Mouse (Mus musculus): ENCODE measurements around the gene Sgca. TPM values are rescaled to one million over a fixed set of nuclear protein-coding genes. Genes with fewer than 3 reads are reported as not detected.

Gene Sgca
- polyA plus RNA-seq, 1 experiment from 2014 or later = 0.20 TPM

- no peak overlapping the region for H3K27ac ChIP-seq (replicated peaks)
- 17% methylated on average over 8 of the region's 8 CpGs for WGBS
These were observed 42.5 kb downstream of the Sgca start for GRCm38 (mm10) chr11:94933584-94933983.

DNA sequence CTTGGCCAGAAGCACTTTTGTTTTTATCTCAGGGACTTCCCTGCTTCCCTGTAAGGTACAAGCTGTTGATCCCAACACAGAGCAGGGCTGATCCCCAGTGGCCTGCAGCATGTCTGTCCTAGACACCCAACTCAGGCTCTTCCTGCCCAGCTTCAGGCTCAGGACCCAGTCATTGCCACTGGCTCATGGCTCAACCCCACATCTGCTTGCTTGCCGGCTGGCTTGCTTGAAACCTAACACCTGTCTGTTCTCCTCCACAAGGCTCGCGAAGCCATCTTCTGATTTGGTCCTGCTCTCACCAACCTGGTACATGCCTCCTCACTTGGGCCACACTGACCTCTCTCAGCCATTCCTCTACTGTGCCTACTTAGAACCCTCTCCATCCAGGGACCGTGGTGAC is 46.0 kb downstream of the Sgca start:
- no peak for DNase-seq (ENCODE audit: low spot score)
- no peaks in the 10 kb centered on the region for H3K9me3 ChIP-seq (replicated peaks)
- H3K27ac ChIP-seq (replicated peaks) = no peak overlapping the region
- WGBS = 54% methylated on average over 4 of the region's 4 CpGs
- H3K4me3 ChIP-seq = no peak overlapping the region
- peaks cover 41% of the 10 kb centered on the region for H3K4me1 ChIP-seq
- H3K27me3 ChIP-seq (ENCODE audit: low read depth, poor library complexity, severe bottlenecking) = peaks cover 68% of the 10 kb centered on the region
- no peaks in the 10 kb centered on the region for H3K36me3 ChIP-seq

More at GRCm38 (mm10) chr11:94933584-94933983, 42.5 kb downstream of the Sgca start:
- H3K9me3 ChIP-seq (replicated peaks) = no peaks in the 10 kb centered on the region
- no peak for DNase-seq (ENCODE audit: low spot score)
- peaks cover 89% of the 10 kb centered on the region for H3K27me3 ChIP-seq (ENCODE audit: low read depth, poor library complexity, severe bottlenecking)
- H3K4me1 ChIP-seq = peaks cover 54% of the 10 kb centered on the region
- no peak overlapping the region for H3K4me3 ChIP-seq
- H3K36me3 ChIP-seq = no peaks in the 10 kb centered on the region

DNA sequence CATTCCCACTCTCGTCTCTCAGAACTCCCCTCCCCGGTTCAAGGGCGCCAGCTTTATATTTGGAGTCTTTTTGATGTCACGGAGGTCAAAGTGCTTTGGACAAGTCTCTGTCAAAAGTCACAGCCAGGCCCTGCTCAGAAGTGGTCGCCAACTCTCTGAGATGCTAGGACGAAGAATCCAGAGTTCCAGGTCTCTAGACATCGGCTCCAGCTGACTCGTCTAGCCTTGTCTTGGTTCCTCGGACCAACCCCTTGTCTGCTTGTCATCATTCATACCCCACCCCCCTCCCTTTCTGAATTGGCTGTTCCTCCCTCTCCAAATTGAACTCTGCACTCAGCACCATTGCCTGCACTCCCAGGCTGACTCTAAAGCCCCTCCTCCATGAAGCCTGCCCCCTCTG is 46.5 kb downstream of the Sgca start:
- WGBS = 58% methylated on average over 9 of the region's 9 CpGs
- no peak overlapping the region for H3K4me3 ChIP-seq
- H3K27me3 ChIP-seq (ENCODE audit: low read depth, poor library complexity, severe bottlenecking) = peaks cover 63% of the 10 kb centered on the region
- peak overlapping the region; percentile 78 for H3K27ac ChIP-seq (replicated peaks)
- no peaks in the 10 kb centered on the region for H3K9me3 ChIP-seq (replicated peaks)
- peaks cover 41% of the 10 kb centered on the region for H3K4me1 ChIP-seq
- DNase-seq (ENCODE audit: low spot score) = no peak
- no peaks in the 10 kb centered on the region for H3K36me3 ChIP-seq

- peak overlapping the region; percentile 14 for H3K4me3 ChIP-seq
These were observed 47.3 kb downstream of the Sgca start for GRCm38 (mm10) chr11:94928820-94929219.

DNA sequence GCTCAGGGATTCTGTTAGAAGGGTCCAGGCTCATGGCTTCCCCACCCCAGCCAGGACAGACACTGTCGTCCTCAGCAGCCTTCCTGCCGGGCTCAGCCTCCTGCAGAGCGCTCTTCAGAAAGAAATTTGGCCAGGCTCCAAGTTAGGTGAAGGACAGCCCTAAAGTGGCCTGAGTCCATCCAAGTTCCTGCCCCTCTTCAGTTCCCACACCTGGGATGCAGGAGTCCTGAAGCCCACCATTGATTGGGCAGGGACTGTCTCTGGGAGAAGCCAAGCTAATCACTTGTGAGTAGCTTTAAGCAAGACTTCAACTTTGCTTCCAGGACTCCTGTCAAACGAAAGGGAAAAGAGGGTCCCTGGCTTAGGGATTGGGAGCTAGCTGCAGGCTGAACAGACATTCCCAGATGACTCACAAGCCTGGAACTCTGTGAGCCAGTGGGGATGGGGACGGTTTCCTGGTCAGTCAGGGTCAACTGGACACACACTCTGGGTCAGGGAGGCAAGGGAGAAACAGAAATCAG is 48.3 kb downstream of the Sgca start:
- Histone ChIP-seq H3K9me3 (replicated peaks) (no peaks in the 10 kb centered on the region), H3K4me3 (no peak overlapping the region), H3K4me1 (peaks cover 30% of the 10 kb centered on the region), H3K27ac (replicated peaks) (peak overlapping the region; percentile 52; the same call in 1 of the 2 replicates), H3K27me3 (ENCODE audit: low read depth, poor library complexity, severe bottlenecking) (peaks cover 45% of the 10 kb centered on the region), H3K36me3 (no peaks in the 10 kb centered on the region)
- no peak for DNase-seq (ENCODE audit: low spot score)
- 34% methylated on average over 5 of the region's 5 CpGs for WGBS

More at GRCm38 (mm10) chr11:94928820-94929219, 47.3 kb downstream of the Sgca start:
- WGBS = 14% methylated on average over 13 of the region's 13 CpGs
- H3K36me3 ChIP-seq = no peaks in the 10 kb centered on the region
- H3K4me1 ChIP-seq = peaks cover 37% of the 10 kb centered on the region
- peaks cover 55% of the 10 kb centered on the region for H3K27me3 ChIP-seq (ENCODE audit: low read depth, poor library complexity, severe bottlenecking)
- H3K9me3 ChIP-seq (replicated peaks) = no peaks in the 10 kb centered on the region
- DNase-seq (ENCODE audit: low spot score) = peak; percentile 79
- H3K27ac ChIP-seq (replicated peaks) = peak overlapping the region; percentile 78

- peaks cover 31% of the 10 kb centered on the region for H3K27me3 ChIP-seq (ENCODE audit: low read depth, poor library complexity, severe bottlenecking)
- no peaks in the 10 kb centered on the region for H3K36me3 ChIP-seq
- H3K4me1 ChIP-seq = peaks cover 30% of the 10 kb centered on the region
- 71% methylated on average over 11 of the region's 11 CpGs for WGBS
- no peak for DNase-seq (ENCODE audit: low spot score)
- H3K27ac ChIP-seq (replicated peaks) = no peak overlapping the region
- H3K9me3 ChIP-seq (replicated peaks) = no peaks in the 10 kb centered on the region
- H3K4me3 ChIP-seq = no peak overlapping the region
These were observed 49.7 kb downstream of the Sgca start for GRCm38 (mm10) chr11:94926431-94926830.

DNA sequence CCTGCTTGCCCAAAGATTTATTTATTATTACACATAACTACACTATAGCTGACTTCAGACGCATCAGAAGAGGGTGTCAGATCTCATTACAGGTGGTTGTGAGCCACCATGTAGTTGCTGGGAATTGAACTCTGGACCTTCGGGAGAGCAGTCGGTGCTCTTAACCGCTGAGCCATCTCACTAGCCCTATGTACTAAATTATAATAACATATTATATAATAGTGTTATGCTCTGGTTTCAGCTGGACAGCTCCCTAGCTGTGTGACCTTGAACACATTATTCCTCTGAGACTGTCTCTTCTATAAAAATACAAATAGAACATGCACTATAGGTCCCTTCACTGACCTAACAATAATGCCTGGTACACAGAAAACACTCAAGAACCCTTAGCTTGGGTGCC is 51.1 kb downstream of the Sgca start:
- no peaks in the 10 kb centered on the region for H3K9me3 ChIP-seq (replicated peaks)

GRCm38 (mm10) chr11:94920996-94921401 is 55.1 kb downstream of the Sgca start:
- Histone ChIP-seq H3K9me3 (replicated peaks) (no peaks in the 10 kb centered on the region), H3K27me3 (ENCODE audit: low read depth, poor library complexity, severe bottlenecking) (no peaks in the 10 kb centered on the region), H3K4me3 (no peak overlapping the region), H3K27ac (replicated peaks) (no peak overlapping the region), H3K4me1 (peaks cover 7% of the 10 kb centered on the region), H3K36me3 (no peaks in the 10 kb centered on the region)
- DNase-seq (ENCODE audit: low spot score) = no peak
- 64% methylated on average over 6 of the region's 6 CpGs for WGBS

More for the DNA sequence above, 51.1 kb downstream of the Sgca start:
- H3K27ac ChIP-seq (replicated peaks) = no peak overlapping the region
- H3K4me1 ChIP-seq = peaks cover 26% of the 10 kb centered on the region
- 97% methylated on average over 4 of the region's 4 CpGs for WGBS
- H3K4me3 ChIP-seq = no peak overlapping the region
- no peak for DNase-seq (ENCODE audit: low spot score)
- peaks cover 17% of the 10 kb centered on the region; the same call in 1 of the 2 replicates for H3K27me3 ChIP-seq (ENCODE audit: low read depth, poor library complexity, severe bottlenecking)
- H3K36me3 ChIP-seq = no peaks in the 10 kb centered on the region

GRCm38 (mm10) chr11:94917717-94918116 is 58.4 kb downstream of the Sgca start:
- H3K9me3 ChIP-seq (replicated peaks) = no peaks in the 10 kb centered on the region
- WGBS = 81% methylated on average over 6 of the region's 6 CpGs
- no peak overlapping the region for H3K27ac ChIP-seq (replicated peaks)
- H3K4me3 ChIP-seq = no peak overlapping the region
- peaks cover 20% of the 10 kb centered on the region for H3K4me1 ChIP-seq
- H3K27me3 ChIP-seq (ENCODE audit: low read depth, poor library complexity, severe bottlenecking) = peaks cover 4% of the 10 kb centered on the region; the same call in 1 of the 2 replicates
- no peaks in the 10 kb centered on the region for H3K36me3 ChIP-seq
- DNase-seq (ENCODE audit: low spot score) = no peak

GRCm38 (mm10) chr11:94916477-94916876 is 59.6 kb downstream of the Sgca start:
- WGBS = 27% methylated on average over 4 of the region's 4 CpGs
- no peaks in the 10 kb centered on the region for H3K36me3 ChIP-seq
- H3K4me3 ChIP-seq = no peak overlapping the region
- H3K9me3 ChIP-seq (replicated peaks) = no peaks in the 10 kb centered on the region
- H3K27ac ChIP-seq (replicated peaks) = no peak overlapping the region
- DNase-seq (ENCODE audit: low spot score) = no peak
- peaks cover 4% of the 10 kb centered on the region; the same call in 1 of the 2 replicates for H3K27me3 ChIP-seq (ENCODE audit: low read depth, poor library complexity, severe bottlenecking)
- H3K4me1 ChIP-seq = peaks cover 20% of the 10 kb centered on the region

DNA sequence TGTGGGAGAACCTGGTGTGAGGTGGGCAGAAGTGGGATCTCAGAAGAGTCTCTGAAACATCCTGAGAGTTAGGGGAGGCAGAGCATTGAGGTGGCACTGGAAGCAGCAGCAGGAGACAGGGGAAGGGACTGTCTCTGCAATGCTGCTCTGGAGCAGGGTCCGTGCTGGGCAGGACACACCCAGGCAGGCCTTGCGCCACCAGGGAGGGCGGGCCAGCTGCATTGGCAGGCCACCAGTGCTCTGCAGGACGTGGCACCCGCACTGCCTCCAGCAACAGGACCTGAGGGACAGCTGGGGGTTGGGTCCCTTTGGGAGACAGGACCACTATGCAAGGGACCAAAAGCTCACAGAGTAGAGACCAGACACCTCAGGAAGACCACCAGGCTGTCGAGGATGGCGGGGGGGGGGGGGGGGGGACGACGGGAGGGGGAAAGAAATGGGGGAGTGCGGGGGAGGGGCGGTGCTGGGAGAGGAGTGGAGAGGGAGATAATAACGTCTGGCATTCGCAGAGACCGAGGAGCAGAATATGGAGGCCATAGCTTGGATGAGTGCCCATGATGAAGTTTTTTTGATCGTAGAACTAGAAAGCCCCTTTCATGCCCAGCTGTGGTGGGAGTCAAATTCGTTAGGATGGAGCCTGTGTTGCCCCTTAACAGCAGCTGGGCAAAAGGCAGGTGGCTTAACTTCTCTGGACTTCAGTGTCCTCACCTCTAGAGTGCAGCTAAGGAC is 60.3 kb downstream of the Sgca start:
- Histone ChIP-seq H3K27ac (replicated peaks) (peak overlapping the region; percentile 46; the same call in 1 of the 2 replicates), H3K36me3 (no peaks in the 10 kb centered on the region), H3K4me1 (peaks cover 20% of the 10 kb centered on the region), H3K4me3 (no peak overlapping the region), H3K9me3 (replicated peaks) (no peaks in the 10 kb centered on the region), H3K27me3 (ENCODE audit: low read depth, poor library complexity, severe bottlenecking) (peaks cover 4% of the 10 kb centered on the region; the same call in 1 of the 2 replicates)
- no peak for DNase-seq (ENCODE audit: low spot score)
- 33% methylated on average over 13 of the region's 16 CpGs for WGBS

- Histone ChIP-seq H3K27ac (replicated peaks) (no peak overlapping the region), H3K4me1 (peaks cover 20% of the 10 kb centered on the region), H3K9me3 (replicated peaks) (no peaks in the 10 kb centered on the region), H3K36me3 (no peaks in the 10 kb centered on the region), H3K4me3 (no peak overlapping the region), H3K27me3 (ENCODE audit: low read depth, poor library complexity, severe bottlenecking) (peaks cover 4% of the 10 kb centered on the region; the same call in 1 of the 2 replicates)
- DNase-seq (ENCODE audit: low spot score) = no peak
- 75% methylated on average over 6 of the region's 6 CpGs for WGBS
These were observed 62.6 kb downstream of the Sgca start for GRCm38 (mm10) chr11:94913302-94914090.
